Mouse (Mus musculus) CH12.LX (cell line): ENCODE measurements around the gene Gm8138. TPM values are rescaled to one million over a fixed set of nuclear protein-coding genes. Genes with fewer than 3 reads are reported as not detected.
"Not testable (repeated sequence)": the region's sequence is repeated elsewhere in the genome, so short reads cannot be mapped to it uniquely, and the experiment has no call there.

ENCODE experiments used
- DNase-seq: peaks from one replicate; pipeline ENCODE4 v3.0.0-alpha.2; 2013; ENCODE audit errors: extremely low read depth
- H3K27ac ChIP-seq: 2 replicates; pipeline ENCODE4 v1.5.1; 2012; ENCODE audit warnings: low read depth, mild to moderate bottlenecking, control low read depth, moderate library complexity; ENCODE audit not compliant: insufficient read depth
- H3K27me3 ChIP-seq: replicated peaks from 2 replicates; pipeline ENCODE3; 2012; ENCODE audit warnings: inconsistent platforms
- H3K36me3 ChIP-seq, 2 experiments: replicated peaks in 1 of 2; 2 replicates each; pipeline versions ENCODE3 to v1.6.1; 2012; ENCODE audit warnings: inconsistent platforms in 1 of 2, low read length in 1 of 2, mild to moderate bottlenecking in 1 of 2, mixed read lengths in 1 of 2, moderate library complexity in 1 of 2; ENCODE audit not compliant: control insufficient read depth in 1 of 2, insufficient read depth in 1 of 2
- H3K4me1 ChIP-seq, 2 experiments: 2 replicates each; pipeline ENCODE4 v1.6.1; 2012; ENCODE audit warnings: inconsistent platforms in 1 of 2, moderate library complexity in 1 of 2; ENCODE audit not compliant: insufficient read depth in 2 of 2, control insufficient read depth in 1 of 2
- H3K4me2 ChIP-seq: 2 replicates; pipeline ENCODE4 v1.6.1; 2012; ENCODE audit warnings: low read depth, mild to moderate bottlenecking, control low read depth; ENCODE audit not compliant: poor library complexity, insufficient read depth, severe bottlenecking
- H3K4me3 ChIP-seq, 3 experiments: fragments of 150-350 bp in 1 of 3; sonication (generic) in 1 of 3; replicated peaks in 1 of 3; 2 replicates each; pipeline versions ENCODE3 to v1.5.1; 2011 to 2012; ENCODE audit warnings: low read depth in 2 of 3, low read length in 2 of 3, mild to moderate bottlenecking in 2 of 3, moderate library complexity in 2 of 3, control low read depth in 1 of 3, improper control_type of control experiment in 1 of 3, inconsistent platforms in 1 of 3, mixed read lengths in 1 of 3; ENCODE audit not compliant: poor library complexity in 1 of 3
- H3K79me2 ChIP-seq: replicated peaks from 2 replicates; pipeline ENCODE4 v1.6.1; 2012; ENCODE audit warnings: mild to moderate bottlenecking, moderate library complexity; ENCODE audit not compliant: control insufficient read depth, poor library complexity, insufficient read depth, severe bottlenecking; ENCODE audit errors: extremely low read depth
- H3K9ac ChIP-seq: 2 replicates; pipeline ENCODE4 v1.6.1; 2012; ENCODE audit warnings: low read depth, mild to moderate bottlenecking, control low read depth, moderate library complexity; ENCODE audit not compliant: insufficient read depth
- H3K9me3 ChIP-seq: replicated peaks from 2 replicates; pipeline ENCODE3; 2012; ENCODE audit warnings: low read length, inconsistent platforms, mixed read lengths
- dilution Hi-C: fragments of 300-500 bp; cut with MboI; formaldehyde crosslinking; loops from 2 replicates; pipeline ENCODE4 v1.14.3; 2020; ENCODE audit warnings: low sequenced_read_pairs; ENCODE audit not compliant: extremely low pct_unique_long_range_greater_than_20kb, extremely low pct_ligation_motif_present
- in situ Hi-C: fragments of 300-500 bp; cut with MboI; formaldehyde crosslinking; loops from 3 replicates; pipeline ENCODE4 v1.14.3; 2019; ENCODE audit warnings: low sequenced_read_pairs, low pct_ligation_motif_present, low pct_unique_long_range_greater_than_20kb, mixed read lengths
- polyA plus RNA-seq: library from polyadenylated mRNA; unstranded; fragments of >175 nt; gene quantifications from 2 replicates; pipeline ENCODE4 v1.2.1, GENCODE M21; 2012; ENCODE audit warnings: low read depth; ENCODE audit not compliant: insufficient read length
- total RNA-seq, 2 experiments: library from RNA; depleted of rRNA; stranded (reverse); fragments of 300-350 nt in 1 of 2; fragments of >200 nt in 1 of 2; gene quantifications; 2 replicates each; pipeline ENCODE4 v1.2.3; 2012 to 2014

Gene Gm8138
- total RNA-seq (2012; rRNA removed) (not detected in 2 replicates), total RNA-seq (2014; rRNA removed) (not detected in 2 replicates), polyA plus RNA-seq (not detected in 2 replicates)

- in situ Hi-C loops, H3K4me2 ChIP-seq, H3K79me2 ChIP-seq, H3K27ac ChIP-seq, H3K4me1 ChIP-seq, H3K9me3 ChIP-seq, DNase-seq, dilution Hi-C loops, H3K36me3 ChIP-seq, H3K27me3 ChIP-seq, H3K4me3 ChIP-seq, H3K9ac ChIP-seq: not testable (repeated sequence)
Measured at GRCm38 (mm10) chr14:43416250-43416649, at the start of gene Gm8138. Gm8138 (minus strand) TSS chr14:43416350.

DNA sequence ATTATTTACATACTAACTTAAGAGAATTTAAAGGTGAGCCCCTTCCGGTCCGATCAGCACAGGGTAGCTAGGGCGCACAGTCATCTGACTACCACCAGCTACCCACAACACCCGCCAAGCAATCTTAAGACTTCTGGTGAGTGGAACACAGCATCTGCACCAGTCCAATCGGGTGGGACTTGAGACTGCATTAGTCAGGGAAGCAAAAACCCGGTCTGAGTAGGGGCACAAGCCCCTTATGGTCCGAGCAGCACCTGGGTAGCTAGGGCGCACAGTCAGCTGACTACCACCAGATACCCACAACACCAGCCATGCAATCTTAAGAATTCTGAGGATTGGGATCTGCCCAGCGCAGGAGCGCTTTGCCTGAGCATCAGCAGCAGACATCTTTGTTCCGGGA lies 54.4 kb downstream of the Gm8138 start:
- H3K27me3 ChIP-seq, H3K4me1 ChIP-seq, H3K27ac ChIP-seq, DNase-seq, H3K4me2 ChIP-seq, H3K9me3 ChIP-seq, H3K9ac ChIP-seq, in situ Hi-C loops, H3K79me2 ChIP-seq, H3K4me3 ChIP-seq, dilution Hi-C loops, H3K36me3 ChIP-seq: not testable (repeated sequence)

Other genes starting within 250 kb of the Gm8138 start
- gene Gm7233, start 236.5 kb downstream of the Gm8138 start, total RNA-seq (2012; rRNA removed), result not detected in 2 replicates
- gene Gm7233, start 236.5 kb downstream of the Gm8138 start, total RNA-seq (2014; rRNA removed), result not detected in 2 replicates
- not detected in 2 replicates for gene Gm7233, start 236.5 kb downstream of the Gm8138 start, polyA plus RNA-seq
- gene Gm8122, start 181.0 kb downstream of the Gm8138 start, total RNA-seq (2012; rRNA removed), result not detected in 2 replicates
- not detected in 2 replicates for gene Gm8122, start 181.0 kb downstream of the Gm8138 start, total RNA-seq (2014; rRNA removed)
- not detected in 2 replicates for gene Gm8122, start 181.0 kb downstream of the Gm8138 start, polyA plus RNA-seq
- 0.08 TPM in 1 of 2 replicates, not detected in the other for gene Gm8126, start 157.7 kb downstream of the Gm8138 start, total RNA-seq (2012; rRNA removed)
- 0.12 TPM in 1 of 2 replicates, not detected in the other for gene Gm8126, start 157.7 kb downstream of the Gm8138 start, total RNA-seq (2014; rRNA removed)
- not detected in 2 replicates for gene Gm8126, start 157.7 kb downstream of the Gm8138 start, polyA plus RNA-seq
- 4.5 and 7.7 TPM in 2 replicates for gene Gm9732, start 141.3 kb downstream of the Gm8138 start, total RNA-seq (2012; rRNA removed)
- gene Gm9732, start 141.3 kb downstream of the Gm8138 start, total RNA-seq (2014; rRNA removed), result 9.9 and 12.8 TPM in 2 replicates
- gene Gm9732, start 141.3 kb downstream of the Gm8138 start, polyA plus RNA-seq, result 4.3 and 4.6 TPM in 2 replicates
- gene Gm8127, start 122.5 kb downstream of the Gm8138 start, total RNA-seq (2012; rRNA removed), result not detected in 2 replicates
- gene Gm8127, start 122.5 kb downstream of the Gm8138 start, total RNA-seq (2014; rRNA removed), result not detected in 2 replicates
- gene Gm8127, start 122.5 kb downstream of the Gm8138 start, polyA plus RNA-seq, result not detected in 2 replicates
- not detected in 2 replicates for gene 1700001F09Rik, start 68.5 kb downstream of the Gm8138 start, total RNA-seq (2012; rRNA removed)
- gene 1700001F09Rik, start 68.5 kb downstream of the Gm8138 start, total RNA-seq (2014; rRNA removed), result not detected in 2 replicates
- not detected in 2 replicates for gene 1700001F09Rik, start 68.5 kb downstream of the Gm8138 start, polyA plus RNA-seq
- gene Gm5799, start 127.2 kb upstream of the Gm8138 start, total RNA-seq (2012; rRNA removed), result not detected in 2 replicates
- gene Gm5799, start 127.2 kb upstream of the Gm8138 start, total RNA-seq (2014; rRNA removed), result not detected in 2 replicates
- not detected in 2 replicates for gene Gm5799, start 127.2 kb upstream of the Gm8138 start, polyA plus RNA-seq
- gene Gm17654, start 162.8 kb upstream of the Gm8138 start, total RNA-seq (2012; rRNA removed), result not detected in 2 replicates
- not detected in 2 replicates for gene Gm17654, start 162.8 kb upstream of the Gm8138 start, total RNA-seq (2014; rRNA removed)
- gene Gm17654, start 162.8 kb upstream of the Gm8138 start, polyA plus RNA-seq, result not detected in 2 replicates
- gene Gm10375, start 191.7 kb upstream of the Gm8138 start, total RNA-seq (2012; rRNA removed), result not detected in 2 replicates
- gene Gm10375, start 191.7 kb upstream of the Gm8138 start, total RNA-seq (2014; rRNA removed), result not detected in 2 replicates
- not detected in 2 replicates for gene Gm10375, start 191.7 kb upstream of the Gm8138 start, polyA plus RNA-seq